Mouse (Mus musculus) liver (tissue): Measurements from ENCODE around the gene Syt14.

ENCODE experiments used
- DNase-seq: peaks from one replicate; pipeline ENCODE4 v3.0.0-alpha.2; 2020; ENCODE audit warnings: mixed read lengths

Syt14 gene

GRCm38 (mm10) chr1:192987203-192987602, 48.4 kb downstream of the Syt14 start:
- no peak for DNase-seq

- no peak for DNase-seq
Measured at GRCm38 (mm10) chr1:192986481-192986880, 49.1 kb downstream of the Syt14 start.

GRCm38 (mm10) chr1:192984333-192984732, 51.2 kb downstream of the Syt14 start:
- no peak for DNase-seq

GRCm38 (mm10) chr1:192981658-192982057, 53.9 kb downstream of the Syt14 start:
- DNase-seq = no peak

GRCm38 (mm10) chr1:192981120-192981519, 54.5 kb downstream of the Syt14 start:
- DNase-seq = no peak

- DNase-seq = no peak
Measured at GRCm38 (mm10) chr1:192962323-192962722, 73.3 kb downstream of the Syt14 start.

GRCm38 (mm10) chr1:192947839-192948173, 87.8 kb downstream of the Syt14 start:
- DNase-seq = no peak

GRCm38 (mm10) chr1:192947170-192947838, 88.3 kb downstream of the Syt14 start:
- no peak for DNase-seq

GRCm38 (mm10) chr1:192939033-192939432, 96.5 kb downstream of the Syt14 start:
- no peak for DNase-seq

GRCm38 (mm10) chr1:192937956-192938355, 97.6 kb downstream of the Syt14 start:
- no peak for DNase-seq

GRCm38 (mm10) chr1:192931797-192932196, 103.8 kb downstream of the Syt14 start:
- no peak for DNase-seq

- no peak for DNase-seq
Measured at GRCm38 (mm10) chr1:192912101-192912728, 123.4 kb downstream of the Syt14 start.

- DNase-seq = no peak
Measured at GRCm38 (mm10) chr1:192901516-192901915, 134.1 kb downstream of the Syt14 start.

GRCm38 (mm10) chr1:192900913-192901312, 134.7 kb downstream of the Syt14 start:
- no peak for DNase-seq

GRCm38 (mm10) chr1:192898742-192899141, 136.8 kb downstream of the Syt14 start:
- DNase-seq = no peak

- no peak for DNase-seq
Measured at GRCm38 (mm10) chr1:192897218-192897617, 138.4 kb downstream of the Syt14 start.

- DNase-seq = no peak
Measured at GRCm38 (mm10) chr1:192896076-192896475, 139.5 kb downstream of the Syt14 start.

- DNase-seq = no peak
Measured at GRCm38 (mm10) chr1:192890716-192891115, 144.9 kb downstream of the Syt14 start.

- no peak for DNase-seq
Measured at GRCm38 (mm10) chr1:192882617-192883295, 152.8 kb downstream of the Syt14 start.

GRCm38 (mm10) chr1:192880130-192880529, 155.4 kb downstream of the Syt14 start:
- DNase-seq = no peak

GRCm38 (mm10) chr1:192879086-192879580, 156.4 kb downstream of the Syt14 start:
- DNase-seq = no peak

GRCm38 (mm10) chr1:192872841-192873240, 162.7 kb downstream of the Syt14 start:
- no peak for DNase-seq

GRCm38 (mm10) chr1:192869761-192870160, 165.8 kb downstream of the Syt14 start:
- no peak for DNase-seq

GRCm38 (mm10) chr1:192864440-192864839, 171.1 kb downstream of the Syt14 start:
- DNase-seq = no peak
